8 mouse cellular contexts compared by ENCODE assay signal in the genomic region with DNA sequence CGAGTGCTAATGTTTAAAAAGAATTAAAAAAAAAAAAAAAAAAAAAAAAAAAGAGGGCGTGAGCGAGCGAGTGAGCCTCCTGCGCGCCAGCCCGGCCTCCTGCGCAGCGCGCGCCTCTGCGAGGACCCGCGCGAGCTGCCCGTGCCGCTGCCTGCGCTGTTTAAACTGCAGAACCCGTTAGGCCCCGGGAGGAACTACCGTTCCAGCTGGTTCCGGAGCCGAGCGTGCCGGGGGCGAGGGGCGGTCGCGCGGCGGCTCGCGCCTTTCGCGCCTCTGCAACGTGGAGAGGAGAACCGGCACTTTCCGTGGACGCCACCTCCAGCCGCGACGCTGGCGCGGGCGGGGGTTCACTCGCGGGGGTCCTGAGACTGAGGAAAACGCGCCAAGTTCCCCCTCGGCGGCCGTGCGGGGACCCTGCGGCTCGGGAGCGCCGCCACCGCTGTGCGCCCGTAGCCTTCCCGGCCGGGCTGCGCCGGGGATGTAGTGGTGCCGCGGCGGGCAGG. TPM values are rescaled to one million over a fixed set of nuclear protein-coding genes. Genes with fewer than 3 reads are reported as not detected.
DNase-seq lines count a peak whose midpoint lies in the region; ATAC-seq and TF ChIP-seq lines count a peak whose summit lies in the region.

Gene Usp1, plus strand, starts transcription at position 243 of the 503 bp plus-strand sequence.

- H3K4me3 ChIP-seq in hindbrain, embryonic 16.5 days (ENCODE audit: low read length) = peak within 1 kb of the TSS; percentile 70
- peak within 1 kb of the TSS; percentile 97 for H3K4me3 ChIP-seq in limb, embryonic 14.5 days (replicated peaks; ENCODE audit: low read length)
- peak within 1 kb of the TSS; percentile 82 for H3K4me3 ChIP-seq in neural tube, embryonic 14.5 days (ENCODE audit: low read depth, low read length)

- H3K36me3 ChIP-seq in hindbrain, embryonic 16.5 days (ENCODE audit: control insufficient read depth, insufficient read depth, low read length) = no peaks in the 10 kb centered on the region
- no peaks in the 10 kb centered on the region for H3K36me3 ChIP-seq in limb, embryonic 14.5 days (ENCODE audit: control insufficient read depth, insufficient read depth, low read length)
- H3K36me3 ChIP-seq in neural tube, embryonic 14.5 days (ENCODE audit: control insufficient read depth, insufficient read depth, low read length) = no peaks in the 10 kb centered on the region

- H3K9ac ChIP-seq in hindbrain, embryonic 16.5 days (ENCODE audit: low read depth, low read length) = peak within 1 kb of the TSS; percentile 85
- H3K9ac ChIP-seq in limb, embryonic 14.5 days (ENCODE audit: low read depth, low read length, severe bottlenecking) = peak within 1 kb of the TSS; percentile 93
- H3K9ac ChIP-seq in neural tube, embryonic 14.5 days (replicated peaks; ENCODE audit: low read depth, low read length) = peak within 1 kb of the TSS; percentile 85

- peak; percentile 80 for DNase-seq in right cerebral cortex, adult 18-20 months
- no peak for DNase-seq in right cerebral cortex, adult 2 months (ENCODE audit: low spot score in 2 of 2)
- peak; percentile 89 to 91 for DNase-seq in cerebellum, postnatal 10 days
- DNase-seq in frontal cortex, postnatal 25 days (ENCODE audit: low spot score in 2 of 2) = peak; percentile 66 to 73
- DNase-seq in limb, embryonic 14.5 days (ENCODE audit: low spot score) = peak; percentile 77
- DNase-seq in MN1 (ENCODE audit: low spot score) = no peak

- H3K27me3 ChIP-seq in hindbrain, embryonic 16.5 days (replicated peaks; ENCODE audit: control insufficient read depth, insufficient read depth, low read length) = no peaks in the 10 kb centered on the region
- H3K27me3 ChIP-seq in limb, embryonic 14.5 days (ENCODE audit: control insufficient read depth, insufficient read depth, low read length) = no peaks in the 10 kb centered on the region
- H3K27me3 ChIP-seq in neural tube, embryonic 14.5 days (ENCODE audit: control insufficient read depth, insufficient read depth, low read length) = no peaks in the 10 kb centered on the region

- 0 out of 2 replicates have a peak, but pooled peaks have one; percentile 20 for TF ChIP-seq POLR2A in limb, embryonic 14.5 days (IDR thresholded peaks at IDR 0.05; ENCODE audit: borderline replicate concordance, extremely low read depth, insufficient read depth, insufficient read length)

- peaks cover 18% of the 10 kb centered on the region for H3K4me1 ChIP-seq in hindbrain, embryonic 16.5 days (ENCODE audit: control insufficient read depth, insufficient read depth, low read depth, low read length)
- peaks cover 14% of the 10 kb centered on the region for H3K4me1 ChIP-seq in limb, embryonic 14.5 days (ENCODE audit: control insufficient read depth, insufficient read depth, low read length)
- peaks cover 15% of the 10 kb centered on the region for H3K4me1 ChIP-seq in neural tube, embryonic 14.5 days (ENCODE audit: control insufficient read depth, insufficient read depth, low read length)

- H3K4me2 ChIP-seq in hindbrain, embryonic 16.5 days (ENCODE audit: low read length) = peak within 1 kb of the TSS; percentile 85
- H3K4me2 ChIP-seq in limb, embryonic 14.5 days (replicated peaks; ENCODE audit: low read depth, low read length, severe bottlenecking) = peak within 1 kb of the TSS; percentile 90
- H3K4me2 ChIP-seq in neural tube, embryonic 14.5 days (ENCODE audit: low read depth, low read length) = peak within 1 kb of the TSS; percentile 95

- ATAC-seq in hindbrain, embryonic 16.5 days = peak; percentile 62
- ATAC-seq in limb, embryonic 14.5 days (ENCODE audit: low FRiP score, low read depth) = peak; percentile 57
- peak; percentile 79 for ATAC-seq in neural tube, embryonic 14.5 days (ENCODE audit: low read depth)

- H3K9me3 ChIP-seq in hindbrain, embryonic 16.5 days (ENCODE audit: control insufficient read depth, low read length) = 0 out of 2 replicates have a peak, but pooled peaks cover 3% of the 10 kb centered on the region
- no peaks in the 10 kb centered on the region for H3K9me3 ChIP-seq in limb, embryonic 14.5 days (ENCODE audit: control insufficient read depth, low read length)
- no peaks in the 10 kb centered on the region for H3K9me3 ChIP-seq in neural tube, embryonic 14.5 days (ENCODE audit: control insufficient read depth, low read length)

- WGBS in hindbrain, embryonic 16.5 days = under 1% methylated on average over 61 of the region's 67 CpGs
- 4% methylated on average over 65 of the region's 67 CpGs for WGBS in limb, embryonic 14.5 days
- 0% methylated on average over 45 of the region's 67 CpGs for WGBS in neural tube, embryonic 14.5 days

- peak within 1 kb of the TSS; percentile 100 for H3K27ac ChIP-seq in hindbrain, embryonic 16.5 days (ENCODE audit: low read depth, low read length)
- H3K27ac ChIP-seq in limb, embryonic 14.5 days (replicated peaks; ENCODE audit: low read depth, low read length) = peak within 1 kb of the TSS; percentile 100
- H3K27ac ChIP-seq in neural tube, embryonic 14.5 days (ENCODE audit: low read depth, low read length) = peak within 1 kb of the TSS; percentile 98

RNA-seq across cellular contexts. Expression of gene Usp1, which starts in this region (rescaled TPM):
- 23.0 and 23.6 TPM in 2 replicates for polyA plus RNA-seq in hindbrain, embryonic 16.5 days (2015; fragmentation: Nextera tagmentation; extraction: Ambion mirVana)
- polyA plus RNA-seq in limb, embryonic 14.5 days (2012; rRNA removed) = 64.3 and 94.8 TPM in 2 replicates
- 106 and 109 TPM in 2 replicates for polyA plus RNA-seq in limb, embryonic 14.5 days (2014; fragmentation: Nextera tagmentation; extraction: Ambion mirVana)
- 25.3 and 25.5 TPM in 2 replicates for polyA plus RNA-seq in neural tube, embryonic 14.5 days (2014; fragmentation: Nextera tagmentation; extraction: Ambion mirVana)

Comparison
In these comparisons a context has a peak if more than half of its experiments do, and no peak if none do; other contexts are left out.
1. DNase-seq: peak in right cerebral cortex, adult 18-20 months (single experiment), cerebellum, postnatal 10 days (2 of 2), frontal cortex, postnatal 25 days (2 of 2) and limb, embryonic 14.5 days (single experiment); none in right cerebral cortex, adult 2 months (0 of 2) and MN1 (single experiment).
2. Peak in every context shown above with its lines, with median percentiles within 50 percentile points of each other: ATAC-seq, H3K27ac ChIP-seq, H3K4me2 ChIP-seq, H3K4me3 ChIP-seq and H3K9ac ChIP-seq.